ENCODE assay signal across 8 mouse cellular contexts in the genomic region with DNA sequence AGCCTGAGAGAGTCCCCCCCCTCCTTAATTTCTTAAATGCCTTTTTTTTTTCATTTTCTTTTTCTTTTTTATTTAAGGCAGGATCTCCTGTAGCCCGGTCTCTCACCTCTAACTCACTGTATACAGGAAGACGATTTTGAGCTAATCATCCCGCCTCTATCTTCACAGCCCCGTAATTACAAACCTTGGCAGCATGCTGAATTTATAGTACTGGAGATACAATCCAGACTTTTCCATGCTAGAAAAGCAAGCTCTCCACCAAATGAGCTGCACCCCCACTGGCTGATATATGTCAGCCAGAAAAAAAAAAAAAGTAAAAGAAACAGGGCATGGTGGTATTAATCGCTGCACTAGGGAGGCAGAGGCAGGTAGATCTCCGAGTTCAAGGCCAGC. TPM values are rescaled to one million over a fixed set of nuclear protein-coding genes. Genes with fewer than 3 reads are reported as not detected.
A peak's percentile ranks its signal among the peaks of the same experiment; 100 is the strongest.
DNase-seq lines count a peak whose midpoint lies in the region; ATAC-seq and TF ChIP-seq lines count a peak whose summit lies in the region.

No protein-coding gene starts in this region.

- peaks cover 19% of the 10 kb centered on the region for H3K4me1 ChIP-seq in heart, embryonic 16.5 days (ENCODE audit: control insufficient read depth, insufficient read depth, low read length)
- H3K4me1 ChIP-seq in bone marrow macrophage, adult 2 months (ENCODE audit: control insufficient read depth, insufficient read depth, low read length) = peaks cover 24% of the 10 kb centered on the region
- peaks cover 8% of the 10 kb centered on the region; the same call in 1 of the 2 replicates for H3K4me1 ChIP-seq in forebrain, postnatal 0 days (ENCODE audit: insufficient read depth)

- peaks cover 3% of the 10 kb centered on the region; the same call in 1 of the 2 replicates for H3K36me3 ChIP-seq in heart, embryonic 16.5 days (ENCODE audit: control insufficient read depth, insufficient read depth)
- H3K36me3 ChIP-seq in forebrain, postnatal 0 days (ENCODE audit: insufficient read depth) = no peaks in the 10 kb centered on the region
- H3K36me3 ChIP-seq in macrophage (ENCODE audit: inconsistent target) = no peaks in the 10 kb centered on the region

- peak overlapping the region; percentile 91 for H3K4me3 ChIP-seq in heart, embryonic 16.5 days (ENCODE audit: low read length)
- H3K4me3 ChIP-seq in bone marrow macrophage, adult 2 months (ENCODE audit: insufficient read depth, low read length) = peak overlapping the region; percentile 72
- H3K4me3 ChIP-seq in forebrain, postnatal 0 days (ENCODE audit: low read depth, low read length) = peak overlapping the region; percentile 97
- peak overlapping the region; percentile 50; the same call in 1 of the 2 replicates for H3K4me3 ChIP-seq in macrophage (ENCODE audit: inconsistent target)

- H3K9me3 ChIP-seq in heart, embryonic 16.5 days (replicated peaks; ENCODE audit: control insufficient read depth, low read length) = no peaks in the 10 kb centered on the region
- H3K9me3 ChIP-seq in forebrain, postnatal 0 days (ENCODE audit: low read length) = no peaks in the 10 kb centered on the region

- no peak for TF ChIP-seq CTCF in bone marrow macrophage, adult 2 months (IDR thresholded peaks at IDR 0.05; ENCODE audit: low read depth, low read length)
- TF ChIP-seq CTCF in forebrain, postnatal 0 days (IDR thresholded peaks at IDR 0.05; ENCODE audit: low read depth) = no peak

- no peaks in the 10 kb centered on the region for H3K27me3 ChIP-seq in heart, embryonic 16.5 days (ENCODE audit: control insufficient read depth, insufficient read depth, low read length)
- no peaks in the 10 kb centered on the region for H3K27me3 ChIP-seq in forebrain, postnatal 0 days (ENCODE audit: insufficient read depth, low read length)

- WGBS in heart, embryonic 16.5 days = 62% methylated on average over 6 of the region's 6 CpGs
- WGBS in forebrain, postnatal 0 days = 38% methylated on average over 6 of the region's 6 CpGs
- 38% methylated on average over 6 of the region's 6 CpGs for WGBS in macrophage (ENCODE audit: missing documents)

- no peak for DNase-seq in heart, postnatal 36 days
- peak; percentile 47 for DNase-seq in forebrain, postnatal 0 days
- no peak for DNase-seq in embryo, embryonic 10 days (ENCODE audit: low spot score)
- no peak for DNase-seq in frontal cortex, postnatal 36 days (ENCODE audit: low spot score in 2 of 2)
- no peak for DNase-seq in urinary bladder, postnatal 36 days (ENCODE audit: low spot score in 2 of 2)

- peak overlapping the region; percentile 100 for H3K4me2 ChIP-seq in heart, embryonic 16.5 days (ENCODE audit: low read depth, low read length)
- peak overlapping the region; percentile 91 for H3K4me2 ChIP-seq in forebrain, postnatal 0 days (ENCODE audit: low read depth)

- no peak for ATAC-seq in heart, embryonic 16.5 days (replicated peaks; ENCODE audit: extremely low read depth, insufficient read depth, low FRiP score)
- ATAC-seq in forebrain, postnatal 0 days = no peak

- peak overlapping the region; percentile 92 for H3K27ac ChIP-seq in heart, embryonic 16.5 days (ENCODE audit: low read length)
- no peak overlapping the region for H3K27ac ChIP-seq in bone marrow macrophage, adult 2 months (ENCODE audit: insufficient read depth, low read depth, low read length)
- peak overlapping the region; percentile 96 for H3K27ac ChIP-seq in forebrain, postnatal 0 days (ENCODE audit: low read depth, low read length)
- no peak overlapping the region for H3K27ac ChIP-seq in macrophage

- H3K79me2 ChIP-seq in macrophage (ENCODE audit: inconsistent target) = peaks cover 26% of the 10 kb centered on the region

- intact Hi-C loops in heart, postnatal 36 days (cut with DNase I) = loop anchor here (2.0 to 10.0 kb wide), 4 partner anchors 79 to 1903 kb away; a partner anchor contains a TSS

- no peak for TF ChIP-seq POLR2A in bone marrow macrophage, adult 2 months (IDR thresholded peaks at IDR 0.05; ENCODE audit: borderline replicate concordance, low read depth, low read length)

- H3K9ac ChIP-seq in heart, embryonic 16.5 days (ENCODE audit: low read length) = peak overlapping the region; percentile 84
- H3K9ac ChIP-seq in forebrain, postnatal 0 days = peak overlapping the region; percentile 99

RNA-seq across cellular contexts. Expression of a gene that starts 1.3 kb away (rescaled TPM):
- polyA plus RNA-seq in heart, embryonic 16.5 days (2015; fragmentation: Nextera tagmentation; extraction: Ambion mirVana) = 4.5 and 5.0 TPM in 2 replicates
- 10 to 100 TPM; 57.2 to 62.0 TPM for total RNA-seq in heart, postnatal 36 days (2021)
- polyA plus RNA-seq in bone marrow macrophage, adult 2 months (2012; ENCODE audit: insufficient read depth, insufficient read length, missing spikeins) = 26.2 and 28.6 TPM in 2 replicates
- 15.2 and 22.8 TPM in 2 replicates for total RNA-seq in forebrain, postnatal 0 days (2014; rRNA removed)
- 0.92 and 2.1 TPM in 2 replicates for polyA plus RNA-seq in forebrain, postnatal 0 days (2015; fragmentation: Nextera tagmentation; extraction: Ambion mirVana)
- total RNA-seq in macrophage (2018; cell fraction: chromatin; rRNA removed) = 100 to 1,000 TPM in 1 of 26 experiments, 10 to 100 TPM in 25; 14.5 to 104 (median 51.2) TPM
- total RNA-seq in macrophage (2018; cell fraction: cytosol; rRNA removed) = 10 to 100 TPM in 25 of 26 experiments, 1 to 10 TPM in 1; 9.5 to 42.1 (median 20.2) TPM
- total RNA-seq in macrophage (2018; cell fraction: nucleus; rRNA removed) = 10 to 100 TPM; 15.2 to 83.8 (median 34.3) TPM
- 11.1 to 27.1 TPM (median 17.9 TPM) in 3 replicates for polyA plus RNA-seq in macrophage (2018)

Comparison
In these comparisons a context has a peak if more than half of its experiments do, and no peak if none do; other contexts are left out.
1. H3K27ac ChIP-seq: peak in heart, embryonic 16.5 days (single experiment) and forebrain, postnatal 0 days (single experiment); none in bone marrow macrophage, adult 2 months (single experiment) and macrophage (single experiment).
2. Peak in every context shown above with its lines, with median percentiles within 50 percentile points of each other: H3K4me3 ChIP-seq.